23 mouse cellular contexts compared by ENCODE assay signal in the genomic region with DNA sequence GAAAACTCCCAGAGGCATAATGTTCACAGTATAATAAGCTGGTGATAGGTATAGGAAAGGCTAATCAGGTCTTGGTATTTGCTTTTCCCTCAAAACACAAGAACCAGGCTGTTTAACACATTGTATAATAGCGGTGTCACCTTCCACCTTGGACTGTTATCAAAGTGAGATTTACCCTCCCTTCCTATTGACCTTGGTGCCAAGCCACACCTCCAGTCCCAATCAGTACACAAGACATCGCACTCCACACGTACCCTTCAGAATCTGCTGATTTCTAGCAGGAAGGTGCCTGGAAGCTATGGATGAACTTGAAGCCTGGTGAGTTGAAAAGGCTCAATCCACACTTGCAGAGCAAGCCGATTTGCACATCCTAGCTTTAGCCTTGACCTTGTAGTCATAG. TPM values are rescaled to one million over a fixed set of nuclear protein-coding genes. Genes with fewer than 3 reads are reported as not detected.
DNase-seq lines count a peak whose midpoint lies in the region; ATAC-seq lines count a peak whose summit lies in the region.
"Had no signal": no experiment of that assay in that cellular context is flagged by ENCODE, and none has a peak within 500 bp of the region (broad histone marks: within the 10 kb centered on the region; RNA-seq: fewer than 3 reads in every experiment).

No protein-coding gene starts in this region.

- intact Hi-C loops in heart, postnatal 36 days (cut with DNase I), result no loop called here

- WGBS in liver, embryonic 11.5 days, result 71% methylated on average over 4 of the region's 4 CpGs
- WGBS in stomach, embryonic 16.5 days, result 70% methylated on average over 4 of the region's 4 CpGs

- no peak for ATAC-seq in liver, embryonic 11.5 days (replicated peaks; ENCODE audit: low FRiP score)
- peak; percentile 91 for ATAC-seq in stomach, embryonic 16.5 days (ENCODE audit: insufficient read depth, low FRiP score)
- ATAC-seq: CD4-positive, CD25-positive, alpha-beta regulatory T cell, adult 4 months; forebrain, embryonic 16.5 days; hindbrain, postnatal 0 days; midbrain, embryonic 13.5 days had no signal

- peak; percentile 41 for DNase-seq in adrenal gland, adult 2 months
- no peak for DNase-seq in adrenal gland, postnatal 36 days
- DNase-seq in heart, adult 9 months (ENCODE audit: low spot score in 2 of 2), result peak; percentile 47 to 48
- DNase-seq in heart, postnatal 36 days, result no peak
- DNase-seq in liver, embryonic 11.5 days (ENCODE audit: low spot score), result peak; percentile 8
- DNase-seq in liver, result no peak
- no peak for DNase-seq in cerebellum, adult 18-20 months
- DNase-seq: cerebellum, adult 9-10 months; gastrocnemius, postnatal 14 days; right cerebral cortex, postnatal 14 days; thymus, postnatal 4 days had no signal

- H3K4me2 ChIP-seq in liver, embryonic 11.5 days, result no peak overlapping the region
- H3K4me2 ChIP-seq in stomach, embryonic 16.5 days (ENCODE audit: low read depth, low read length), result no peak overlapping the region
- H3K4me2 ChIP-seq: embryonic facial prominence, embryonic 13.5 days; heart, embryonic 15.5 days; midbrain, embryonic 13.5 days had no signal

- no peaks in the 10 kb centered on the region for H3K36me3 ChIP-seq in liver, embryonic 11.5 days (ENCODE audit: control insufficient read depth, insufficient read depth, low read length)
- no peaks in the 10 kb centered on the region for H3K36me3 ChIP-seq in stomach, embryonic 16.5 days (ENCODE audit: control insufficient read depth, insufficient read depth, low read length)
- H3K36me3 ChIP-seq: embryonic facial prominence, embryonic 13.5 days; heart, embryonic 15.5 days; limb, embryonic 10.5 days; midbrain, embryonic 13.5 days had no signal

- H3K4me1 ChIP-seq in liver, embryonic 11.5 days (replicated peaks; ENCODE audit: control insufficient read depth, insufficient read depth, low read length), result no peaks in the 10 kb centered on the region; the same call in 1 of the 2 replicates
- H3K4me1 ChIP-seq in stomach, embryonic 16.5 days (ENCODE audit: control insufficient read depth, insufficient read depth, low read length), result peaks cover 31% of the 10 kb centered on the region
- H3K4me1 ChIP-seq: embryonic facial prominence, embryonic 13.5 days; midbrain, embryonic 13.5 days had no signal

- H3K9ac ChIP-seq in liver, embryonic 11.5 days (ENCODE audit: low read depth, low read length), result no peak overlapping the region
- H3K9ac ChIP-seq in stomach, embryonic 16.5 days (ENCODE audit: low read length), result no peak overlapping the region
- H3K9ac ChIP-seq: embryonic facial prominence, embryonic 13.5 days; heart, embryonic 15.5 days; midbrain, embryonic 13.5 days had no signal

- no peak overlapping the region for H3K4me3 ChIP-seq in liver, embryonic 11.5 days (ENCODE audit: low read depth, low read length)
- no peak overlapping the region for H3K4me3 ChIP-seq in stomach, embryonic 16.5 days (replicated peaks; ENCODE audit: low read length)
- H3K4me3 ChIP-seq: embryonic facial prominence, embryonic 13.5 days; heart, embryonic 15.5 days; layer of hippocampus, adult 2 months; left cerebral cortex, adult 2 months; limb, embryonic 10.5 days; midbrain, embryonic 13.5 days had no signal

- H3K27ac ChIP-seq in liver, embryonic 11.5 days (ENCODE audit: low read depth, low read length), result no peak overlapping the region
- H3K27ac ChIP-seq in stomach, embryonic 16.5 days (ENCODE audit: low read length), result peak overlapping the region; percentile 62; the same call in 1 of the 2 replicates
- H3K27ac ChIP-seq: embryonic facial prominence, embryonic 13.5 days; heart, embryonic 15.5 days; hindbrain, postnatal 0 days; kidney, postnatal 0 days; layer of hippocampus, adult 2 months; left cerebral cortex, adult 2 months; limb, embryonic 10.5 days; macrophage; midbrain, embryonic 13.5 days had no signal

- no peaks in the 10 kb centered on the region for H3K9me3 ChIP-seq in liver, embryonic 11.5 days (ENCODE audit: control insufficient read depth, low read length)
- H3K9me3 ChIP-seq in stomach, embryonic 16.5 days (replicated peaks; ENCODE audit: control insufficient read depth, low read length), result no peaks in the 10 kb centered on the region
- H3K9me3 ChIP-seq: embryonic facial prominence, embryonic 13.5 days; heart, embryonic 15.5 days; limb, embryonic 10.5 days; midbrain, embryonic 13.5 days had no signal

- no peaks in the 10 kb centered on the region for H3K27me3 ChIP-seq in liver, embryonic 11.5 days (replicated peaks; ENCODE audit: control insufficient read depth, insufficient read depth, low read length)
- H3K27me3 ChIP-seq in stomach, embryonic 16.5 days (ENCODE audit: control insufficient read depth, insufficient read depth, low read length), result no peaks in the 10 kb centered on the region
- H3K27me3 ChIP-seq: embryonic facial prominence, embryonic 13.5 days; heart, embryonic 15.5 days; midbrain, embryonic 13.5 days had no signal

RNA-seq across cellular contexts. Expression of a gene that starts 12.2 kb away (rescaled TPM):
- 100 to 1,000 TPM in 1 of 2 experiments, 10 to 100 TPM in 1; 87.3 to 125 TPM for total RNA-seq in adrenal gland, adult 2 months (2021)
- 300 and 469 TPM in 2 replicates for polyA plus RNA-seq in adrenal gland, adult 2 months (2012; rRNA removed)
- 100 to 1,000 TPM in 1 of 2 experiments, 10 to 100 TPM in 1; 85.2 to 126 TPM for total RNA-seq in adrenal gland, postnatal 36 days (2021)
- 10 to 100 TPM; 43.3 to 51.3 TPM for total RNA-seq in heart, postnatal 36 days (2021)
- polyA plus RNA-seq in liver, embryonic 11.5 days (2014; fragmentation: Nextera tagmentation; extraction: Ambion mirVana), result 27.0 and 28.9 TPM in 2 replicates
- polyA plus RNA-seq in stomach, embryonic 16.5 days (2015; fragmentation: Nextera tagmentation; extraction: Ambion mirVana), result 36.3 and 43.1 TPM in 2 replicates

RNA-seq across cellular contexts. Expression of a gene that starts 12.3 kb away (rescaled TPM):
- 10 to 100 TPM; 27.9 to 33.3 TPM for total RNA-seq in adrenal gland, adult 2 months (2021)
- polyA plus RNA-seq in adrenal gland, adult 2 months (2012; rRNA removed), result 12.7 and 13.4 TPM in 2 replicates
- total RNA-seq in adrenal gland, postnatal 36 days (2021), result 10 to 100 TPM; 41.2 to 43.4 TPM
- 10 to 100 TPM; 31.6 to 35.8 TPM for total RNA-seq in heart, postnatal 36 days (2021)
- polyA plus RNA-seq in liver, embryonic 11.5 days (2014; fragmentation: Nextera tagmentation; extraction: Ambion mirVana), result 7.8 and 8.3 TPM in 2 replicates
- polyA plus RNA-seq in stomach, embryonic 16.5 days (2015; fragmentation: Nextera tagmentation; extraction: Ambion mirVana), result 14.7 and 14.8 TPM in 2 replicates
- polyA plus RNA-seq: CD4-positive, CD25-positive, alpha-beta regulatory T cell, adult 4 months had no signal

Comparison
In these comparisons a context has a peak if more than half of its experiments do, and no peak if none do; other contexts are left out.
1. DNase-seq: peak in adrenal gland, adult 2 months (single experiment), heart, adult 9 months (2 of 2) and liver, embryonic 11.5 days (single experiment); none in adrenal gland, postnatal 36 days (0 of 2), heart, postnatal 36 days (0 of 2), liver (single experiment) and cerebellum, adult 18-20 months (0 of 2).